ENCODE assay signal across 27 mouse cellular contexts in the genomic region with DNA sequence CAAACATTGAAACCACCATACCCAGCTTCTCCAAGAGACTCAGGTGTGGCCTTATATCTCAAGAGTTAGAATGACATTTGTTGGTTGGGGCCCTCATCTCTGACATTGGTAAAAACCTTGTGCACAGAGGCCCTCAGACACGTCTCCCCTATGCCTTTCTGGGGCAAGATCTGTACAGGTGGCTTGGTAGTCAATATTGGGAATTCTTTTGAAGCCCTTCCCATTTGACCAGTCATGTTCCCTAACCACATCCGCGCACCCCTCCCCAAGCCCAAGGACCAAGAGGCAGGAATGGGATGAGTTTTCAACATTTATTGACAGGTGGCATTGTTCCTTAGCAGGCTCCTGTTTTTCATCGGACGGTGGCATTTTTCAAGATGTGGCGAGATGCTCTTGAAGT. TPM values are rescaled to one million over a fixed set of nuclear protein-coding genes. Genes with fewer than 3 reads are reported as not detected.
DNase-seq lines count a peak whose midpoint lies in the region; ATAC-seq and TF ChIP-seq lines count a peak whose summit lies in the region.
"Had no signal": no experiment of that assay in that cellular context is flagged by ENCODE, and none has a peak within 500 bp of the region (broad histone marks: within the 10 kb centered on the region; RNA-seq: fewer than 3 reads in every experiment).

A gene (minus strand): TSS at position 101 of the 400 bp plus-strand sequence.

- peak within 1 kb of the TSS; percentile 84 for H3K27ac ChIP-seq in testis, adult 2 months (ENCODE audit: control insufficient read depth, insufficient read depth, low read depth, low read length)

- no peak for ATAC-seq in monocyte, adult 5-6 weeks (replicated peaks; ENCODE audit: insufficient number of reproducible peaks, low FRiP score, low TSS enrichment, poor library complexity, severe bottlenecking)
- no peak for ATAC-seq in frontal cortex, adult (ENCODE audit: low TSS enrichment)
- ATAC-seq: activated CD4-positive, CD25-positive, alpha-beta regulatory T cell, adult 4 months; CD4-positive, CD25-positive, alpha-beta regulatory T cell, adult 4 months; Patski had no signal

- H3K27me3 ChIP-seq in testis, adult 2 months (ENCODE audit: control insufficient read depth, insufficient read depth, low read length), result no peaks in the 10 kb centered on the region
- H3K27me3 ChIP-seq: CH12.LX, Patski had no signal

- no peak for DNase-seq in testis, postnatal 10 days (ENCODE audit: low spot score)
- no peak for DNase-seq in gonadal fat pad, adult 2 months (ENCODE audit: low read depth)
- DNase-seq in cerebellum, postnatal 10 days, result no peak
- DNase-seq: adrenal gland, adult 2 months; adrenal gland, adult 8-10 months; adrenal gland, postnatal 10 days; adrenal gland, postnatal 14 days; adrenal gland, postnatal 25 days; adrenal gland, postnatal 36 days; B cell, adult 2 months; cerebellum, adult 11 months; cerebellum, adult 11-12 months; cerebellum, adult 18-20 months had no signal

- H3K4me3 ChIP-seq in testis, adult 2 months (ENCODE audit: control insufficient read depth, low read depth, low read length), result peak within 1 kb of the TSS; percentile 54

- TF ChIP-seq CTCF in testis, adult 2 months (IDR thresholded peaks at IDR 0.05; ENCODE audit: control insufficient read depth, insufficient read depth, insufficient replicate concordance, low read depth, low read length), result no peak

- H3K36me3 ChIP-seq in testis, adult 2 months (ENCODE audit: control insufficient read depth, insufficient read depth, low read length), result no peaks in the 10 kb centered on the region; the same call in 1 of the 2 replicates
- H3K36me3 ChIP-seq: G1E had no signal

- H3K4me1 ChIP-seq in testis, adult 2 months (ENCODE audit: control insufficient read depth, insufficient read depth, low read length), result no peaks in the 10 kb centered on the region

- TF ChIP-seq POLR2A in testis, adult 2 months (IDR thresholded peaks at IDR 0.05; ENCODE audit: control insufficient read depth, low read depth, low read length), result no peak; the same call in 1 of the 2 replicates

RNA-seq across cellular contexts. Expression of the gene that starts here (rescaled TPM):
- polyA plus RNA-seq in testis, adult 2 months (2012; rRNA removed), result 18,395 and 18,587 TPM in 2 replicates
- 224 and 271 TPM in 2 replicates for polyA plus RNA-seq in gonadal fat pad, adult 2 months (2012; rRNA removed)
- 6.1 to 11.8 TPM in 2 of 3 replicates, not detected in the other for total RNA-seq in monocyte, adult 5-6 weeks (2017)
- total RNA-seq: adrenal gland, adult 18-20 months; adrenal gland, adult 2 months; adrenal gland, adult 8-10 months; adrenal gland, postnatal 10 days; adrenal gland, postnatal 14 days; adrenal gland, postnatal 25 days; adrenal gland, postnatal 36 days; adrenal gland, postnatal 4 days; CH12.LX; ES-E14; MEL had no signal
- polyA plus RNA-seq: activated CD4-positive, CD25-positive, alpha-beta regulatory T cell, adult 4 months; brain, embryonic 14.5 days; C2C12; CD4-positive, CD25-positive, alpha-beta regulatory T cell, adult 4 months; G1E; Patski had no signal

Comparison
In these comparisons a context has a peak if more than half of its experiments do, and no peak if none do; other contexts are left out.
1. RNA of the gene that starts here (polyA plus RNA-seq): 18,395 to 18,587 TPM in testis, adult 2 months; 224 to 271 TPM in gonadal fat pad, adult 2 months; every median in the first group is over 10 times any median in the second.